Mouse (Mus musculus): ENCODE data around the gene Rap1gap2.

GRCm38 (mm10) chr11:74411943-74412342 lies 198.8 kb downstream of the Rap1gap2 start:
- TF ChIP-seq BHLHE40 (IDR thresholded peaks at IDR 0.05; ENCODE audit: low read depth, low read length) (no peak), CTCF (conservative IDR thresholded peaks at IDR 0.05 in 1 of 2, IDR thresholded peaks at IDR 0.05 in 1 of 2; ENCODE audit: low read depth in 2 of 2, low read length in 2 of 2) (no peak), EP300 (IDR thresholded peaks at IDR 0.05; ENCODE audit: low read length) (no peak), ZKSCAN1 (IDR thresholded peaks at IDR 0.05; ENCODE audit: borderline replicate concordance, low read depth, low read length) (no peak), MYC (IDR thresholded peaks at IDR 0.05; ENCODE audit: low read depth, low read length) (no peak), POLR2A (IDR thresholded peaks at IDR 0.05; ENCODE audit: low read depth, low read length) (no peak), CHD2 (IDR thresholded peaks at IDR 0.05; ENCODE audit: low read length) (no peak), UBTF (IDR thresholded peaks at IDR 0.05; ENCODE audit: low read depth, low read length) (no peak), MAZ (IDR thresholded peaks at IDR 0.05; ENCODE audit: low read depth, low read length) (no peak), NELFE (IDR thresholded peaks at IDR 0.05; ENCODE audit: low read depth, low read length) (no peak), MAFK (IDR thresholded peaks at IDR 0.05; ENCODE audit: insufficient replicate concordance, low read length) (no peak), RAD21 (IDR thresholded peaks at IDR 0.05; ENCODE audit: low read depth, low read length) (no peak)
